Mouse (Mus musculus) heart, adult 2 months (tissue): ENCODE measurements at regions not wholly inside any gene's neighbourhood (a gene's known extent, or its start where the extent isn't known, plus 50 kb on each side); places are given as distances from the start of the nearest gene placed in this dataset.

Source experiments
- CTCF ChIP-seq: fragments of 200-600 bp; IDR thresholded peaks from 2 replicates; pipeline ENCODE4 v1.8.1; 2022; ENCODE audit warnings: antibody characterized with exemption, mild to moderate bottlenecking, moderate library complexity
- EP300 ChIP-seq: fragments of 200-500 bp; IDR thresholded peaks from 2 replicates; pipeline ENCODE4 v1.6.1; 2011; ENCODE audit warnings: low read depth, low read length, control low read depth; ENCODE audit not compliant: insufficient read depth

DNA sequence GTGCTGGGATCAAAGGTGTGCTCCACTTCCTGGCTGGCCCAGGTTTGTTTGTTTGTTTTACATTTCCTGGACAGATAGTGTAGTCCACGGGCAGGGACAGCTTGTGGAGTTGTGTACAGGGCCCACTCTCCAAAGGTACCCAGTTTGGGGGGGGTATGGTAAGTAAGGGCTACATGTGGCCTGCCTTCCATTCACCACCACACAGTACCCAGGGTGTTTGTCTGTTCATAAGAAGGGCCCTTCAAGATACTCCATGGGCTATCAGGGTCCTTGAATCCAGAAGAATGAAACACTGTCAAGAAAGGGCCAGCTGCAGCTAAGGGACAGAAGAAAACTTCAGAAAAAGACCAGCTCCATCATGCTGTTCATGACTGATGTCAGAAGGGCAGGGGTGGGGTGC, 89.6 kb upstream of the Ywhaq start:
- TF ChIP-seq EP300 (no peak), CTCF (no peak)
